Mouse (Mus musculus) lung, postnatal 0 days (tissue): ENCODE measurements around the gene Ldha.

Experiments used
- CTCF ChIP-seq: IDR thresholded peaks from 2 replicates; pipeline ENCODE4 v1.5.1; 2016; ENCODE audit warnings: antibody characterized with exemption, mild to moderate bottlenecking
- EP300 ChIP-seq: IDR thresholded peaks from 2 replicates; pipeline ENCODE4 v1.6.1; 2016; ENCODE audit warnings: antibody characterized with exemption, mild to moderate bottlenecking, control low read depth

DNA sequence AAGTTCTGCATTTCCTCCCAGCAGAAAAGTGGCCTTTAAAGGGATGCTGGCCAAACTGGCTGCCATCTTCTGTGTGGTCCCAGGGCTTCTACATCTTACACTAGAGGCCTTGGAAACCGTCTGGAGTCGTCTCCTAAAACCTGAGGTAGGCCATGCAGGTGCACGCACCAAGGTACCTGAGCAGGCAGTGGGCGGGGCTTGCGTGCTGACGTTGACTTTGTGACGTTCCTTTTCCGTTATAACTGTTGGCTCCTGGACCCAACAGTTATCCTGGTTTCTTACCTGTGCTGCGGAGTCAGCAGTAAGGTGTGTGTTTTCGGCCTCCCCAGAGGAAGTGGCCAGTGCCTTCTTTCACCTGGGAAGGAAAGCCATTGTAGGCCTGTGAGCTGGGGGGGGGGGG lies 19.7 kb downstream of the Ldha start, which contains the start of gene Ldhc:
- TF ChIP-seq CTCF (no peak), EP300 (no peak)
